Mouse (Mus musculus) lung, postnatal 0 days (tissue): ENCODE results near the gene Ccpg1.

Experiments
- CTCF ChIP-seq: IDR thresholded peaks from 2 replicates; pipeline ENCODE4 v1.5.1; 2016; ENCODE audit warnings: antibody characterized with exemption, mild to moderate bottlenecking
- EP300 ChIP-seq: IDR thresholded peaks from 2 replicates; pipeline ENCODE4 v1.6.1; 2016; ENCODE audit warnings: antibody characterized with exemption, mild to moderate bottlenecking, control low read depth

DNA sequence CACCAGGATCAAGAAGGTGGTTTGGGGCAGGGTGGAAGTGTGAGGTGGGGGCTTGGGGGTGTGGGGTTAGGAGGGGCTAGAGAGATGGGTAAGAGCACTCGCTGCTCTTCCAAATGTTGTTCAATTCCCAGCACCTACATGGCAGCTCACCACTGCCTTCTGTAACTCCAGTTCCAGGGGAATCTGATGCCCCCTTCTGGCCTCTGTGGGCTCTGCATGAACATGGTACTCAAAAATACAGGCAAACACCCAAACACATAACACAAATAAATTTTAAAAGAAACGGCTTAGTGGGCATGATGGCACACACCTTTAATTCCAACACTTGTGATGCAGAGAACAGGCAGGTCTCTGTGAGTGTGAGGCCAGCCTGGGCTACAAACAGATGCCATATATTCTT is 30.5 kb upstream of the Ccpg1 start:
- TF ChIP-seq CTCF (peak; percentile 61), EP300 (no peak)
